Mouse (Mus musculus) cerebellum, adult 11-12 months (tissue): ENCODE measurements at regions not wholly inside any gene's neighbourhood (a gene's known extent, or its start where the extent isn't known, plus 50 kb on each side); places are given as distances from the start of the nearest gene placed in this dataset.

Source experiments
- DNase-seq: peaks from one replicate; pipeline ENCODE4 v3.0.0; 2022

- no peak for DNase-seq
Measured at GRCm38 (mm10) chr1:57574530-57574929, 167.6 kb upstream of the Tyw5 start.

- DNase-seq = no peak
Measured at GRCm38 (mm10) chr1:57576066-57576753, 169.3 kb upstream of the Tyw5 start.

DNA sequence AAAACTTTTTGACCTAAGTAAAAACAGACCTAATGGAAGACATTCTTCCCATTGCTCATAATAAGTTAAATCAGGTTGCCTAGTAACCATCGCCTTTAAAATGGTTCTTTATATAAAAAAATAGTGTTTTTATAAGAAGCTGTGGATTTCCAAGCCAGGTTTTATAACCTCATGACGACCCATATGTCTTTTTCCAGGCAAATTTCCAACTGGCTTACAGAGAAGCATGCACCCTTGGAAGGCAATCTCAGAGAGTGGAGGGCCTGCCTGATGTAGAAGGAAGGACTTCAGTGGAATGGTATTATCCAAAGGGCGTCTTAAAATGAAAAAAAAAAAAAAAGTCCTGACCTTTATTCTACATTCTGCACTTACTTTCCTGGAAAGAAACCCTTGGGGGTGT is 172.2 kb upstream of the Tyw5 start:
- DNase-seq = no peak

DNA sequence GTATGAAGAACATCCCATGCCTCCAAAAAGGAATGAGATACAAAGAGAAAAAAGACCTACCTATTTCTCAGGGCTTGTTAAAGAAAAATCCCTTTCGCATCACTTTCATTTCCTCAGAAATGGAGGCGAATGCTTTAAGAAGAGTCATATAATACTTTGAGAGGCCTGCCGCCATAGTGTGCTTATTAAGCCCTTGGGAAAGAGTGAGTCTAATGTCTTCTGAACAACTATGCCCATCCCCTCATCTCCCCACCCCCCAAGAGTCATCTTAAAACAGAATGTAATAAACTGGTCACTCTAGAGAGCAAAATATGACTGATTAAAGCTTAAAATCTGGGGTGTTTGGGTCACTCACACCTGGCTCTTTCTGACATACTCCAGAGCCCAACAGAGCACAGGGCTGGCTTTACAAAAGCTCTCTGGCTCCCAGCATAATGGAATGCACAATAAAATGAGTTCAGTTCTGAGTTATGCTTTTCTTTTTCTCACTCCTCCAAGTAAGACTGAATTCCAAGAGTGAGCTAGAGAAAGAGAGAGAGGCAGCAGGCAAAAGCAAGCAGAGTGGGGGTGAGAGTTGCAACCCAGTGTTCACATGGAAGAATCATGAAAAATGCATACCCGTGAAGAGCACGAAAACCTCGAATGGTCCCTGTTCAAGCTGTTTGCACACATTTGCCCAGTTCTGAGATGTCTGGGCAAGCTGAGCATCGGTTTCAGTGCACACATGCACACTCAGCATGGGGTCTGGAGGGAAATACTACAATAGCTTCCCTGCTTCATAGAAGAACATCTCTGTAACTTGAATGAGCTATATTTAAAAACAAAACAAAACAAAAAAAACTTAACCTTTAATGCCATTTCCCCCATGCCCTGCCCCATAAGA is 180.0 kb upstream of the Spats2l start:
- no peak for DNase-seq

DNA sequence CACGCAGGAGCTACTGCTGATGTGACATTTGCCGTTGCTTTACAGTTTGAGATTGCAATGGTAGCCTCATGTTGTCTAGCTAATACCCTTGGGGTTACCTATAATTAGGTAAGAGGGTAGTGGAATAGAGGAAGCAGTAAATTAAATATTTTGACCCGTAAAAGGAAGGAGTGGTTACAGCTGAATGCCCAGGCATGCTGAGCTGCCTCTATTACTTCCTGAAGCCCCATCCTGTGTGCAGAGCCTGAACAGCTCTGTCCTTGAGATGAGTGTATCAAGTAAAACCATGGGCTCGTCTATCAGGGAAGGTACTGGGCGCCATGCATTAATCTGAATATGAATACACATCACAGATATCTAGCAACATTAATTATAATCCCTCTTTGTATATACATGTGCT is 179.1 kb upstream of the Spats2l start:
- no peak for DNase-seq

- no peak for DNase-seq
Measured at GRCm38 (mm10) chr1:57600951-57601350, 173.0 kb upstream of the Spats2l start.

- DNase-seq = no peak
Measured at GRCm38 (mm10) chr1:57605525-57605924, 168.4 kb upstream of the Spats2l start.

DNA sequence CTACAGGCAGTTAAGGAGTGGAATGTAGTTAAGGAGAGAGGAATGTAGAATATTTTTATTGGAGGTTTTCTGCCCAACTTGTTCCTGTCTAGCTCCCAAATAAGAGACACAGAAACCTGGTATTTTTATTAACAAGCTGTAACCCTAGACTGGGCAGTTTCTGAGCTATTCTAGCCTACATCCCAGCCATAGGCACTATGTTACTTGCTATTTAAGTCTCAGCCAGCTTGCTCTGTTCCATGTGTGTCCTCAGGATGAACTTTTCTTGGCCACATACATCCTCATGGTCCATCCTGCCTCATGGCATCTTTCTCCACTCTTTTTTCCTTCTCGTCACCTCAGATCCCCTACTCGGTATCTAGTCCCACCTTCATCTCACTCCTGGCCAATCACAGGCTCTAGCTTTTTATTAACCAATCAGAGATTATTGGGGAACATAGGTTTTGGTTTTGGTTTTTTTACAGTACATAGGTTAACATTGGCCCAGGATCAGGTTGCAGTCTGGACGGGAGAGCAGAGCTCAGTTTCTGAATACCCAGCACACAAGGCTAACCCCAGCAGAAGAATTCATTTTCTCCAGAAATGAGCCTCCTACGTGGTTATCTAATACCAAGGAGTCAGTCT is 167.8 kb upstream of the Spats2l start:
- DNase-seq = no peak

GRCm38 (mm10) chr1:57607026-57607425 is 166.9 kb upstream of the Spats2l start:
- DNase-seq = no peak

GRCm38 (mm10) chr1:57607626-57608422 is 166.1 kb upstream of the Spats2l start:
- no peak for DNase-seq

- DNase-seq = no peak
Measured at GRCm38 (mm10) chr1:57608423-57608679, 165.6 kb upstream of the Spats2l start.

GRCm38 (mm10) chr1:57609307-57609706 is 164.7 kb upstream of the Spats2l start:
- no peak for DNase-seq

GRCm38 (mm10) chr1:57612171-57612570 is 161.8 kb upstream of the Spats2l start:
- DNase-seq = no peak

DNA sequence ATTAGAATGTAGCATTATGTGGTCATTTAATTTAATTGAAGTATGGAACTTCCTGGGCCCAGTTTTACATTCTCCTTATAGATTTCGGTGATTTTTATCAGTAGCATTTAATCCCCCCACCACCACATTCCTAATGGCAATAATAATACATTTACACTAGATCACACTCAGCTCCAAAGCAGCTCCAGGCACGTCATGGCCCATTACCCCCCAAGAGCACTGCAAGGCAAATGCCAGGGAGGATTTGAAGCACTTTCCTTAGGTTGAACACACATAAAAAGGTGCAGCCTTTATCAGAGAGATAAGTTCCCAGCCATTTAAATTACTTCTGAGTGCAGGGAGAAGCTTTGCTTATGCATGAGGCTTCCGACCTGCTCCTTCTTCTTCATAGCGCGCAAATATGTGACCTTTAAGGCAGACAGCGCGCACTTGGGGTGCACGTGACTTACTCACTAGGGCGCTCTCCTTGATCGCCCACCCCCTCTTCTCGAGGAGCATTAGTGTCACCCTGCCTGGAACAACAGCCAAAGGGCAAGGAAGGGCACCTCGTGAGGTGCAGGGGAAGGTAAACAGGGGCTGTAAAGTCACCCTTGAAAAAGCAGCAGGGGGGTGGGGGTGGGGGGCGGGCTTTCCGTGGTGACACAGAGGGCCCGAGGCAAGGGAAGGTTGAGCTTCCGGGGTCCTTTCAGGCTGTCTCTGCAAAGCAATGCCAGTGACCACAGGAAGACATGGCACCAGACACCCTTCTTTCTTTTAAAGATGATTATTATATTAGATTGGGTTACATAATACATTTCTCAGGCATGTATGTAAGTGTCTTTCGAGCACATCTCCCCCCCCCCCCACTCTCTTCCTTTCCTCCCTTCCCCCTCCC is 160.8 kb upstream of the Spats2l start:
- DNase-seq = no peak

DNA sequence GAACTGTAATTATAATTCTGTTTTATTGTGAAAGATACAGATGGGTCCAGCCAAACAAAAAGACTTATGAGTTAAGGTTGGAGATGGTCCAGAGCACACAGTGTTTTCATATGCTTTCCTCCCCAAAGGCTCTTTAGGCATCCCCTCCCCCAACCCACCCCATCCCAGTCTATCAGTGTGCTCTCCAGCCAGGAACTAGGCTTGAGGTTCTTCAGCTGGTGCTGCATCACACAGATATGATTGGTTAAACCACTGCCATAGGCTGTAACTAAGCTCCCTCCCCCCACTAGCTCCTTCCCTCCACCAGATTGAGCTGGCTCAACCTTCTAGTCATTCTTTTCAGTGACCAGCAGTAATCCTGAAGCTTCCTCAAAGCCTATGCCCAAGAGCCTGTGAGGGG is 158.8 kb upstream of the Spats2l start:
- DNase-seq = no peak

DNA sequence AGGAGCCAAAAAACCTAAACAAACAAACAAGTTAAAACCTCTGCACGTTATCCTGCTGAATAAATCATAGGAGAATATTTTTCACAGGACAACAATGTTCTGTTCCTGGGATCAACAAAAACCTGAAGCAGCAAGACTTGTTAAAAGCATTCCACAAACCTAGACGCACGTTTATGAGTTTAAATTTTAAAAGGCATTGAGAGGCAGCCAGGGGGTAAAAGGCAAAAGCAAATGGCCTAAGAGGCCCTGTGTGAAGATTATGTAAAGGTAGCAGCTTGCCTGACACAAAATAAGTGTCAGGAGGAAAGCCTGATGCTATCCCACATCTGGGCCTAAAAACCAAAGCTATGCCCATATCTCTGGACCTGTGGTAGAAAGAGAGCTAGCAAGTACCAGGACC is 156.6 kb upstream of the Spats2l start:
- no peak for DNase-seq

DNA sequence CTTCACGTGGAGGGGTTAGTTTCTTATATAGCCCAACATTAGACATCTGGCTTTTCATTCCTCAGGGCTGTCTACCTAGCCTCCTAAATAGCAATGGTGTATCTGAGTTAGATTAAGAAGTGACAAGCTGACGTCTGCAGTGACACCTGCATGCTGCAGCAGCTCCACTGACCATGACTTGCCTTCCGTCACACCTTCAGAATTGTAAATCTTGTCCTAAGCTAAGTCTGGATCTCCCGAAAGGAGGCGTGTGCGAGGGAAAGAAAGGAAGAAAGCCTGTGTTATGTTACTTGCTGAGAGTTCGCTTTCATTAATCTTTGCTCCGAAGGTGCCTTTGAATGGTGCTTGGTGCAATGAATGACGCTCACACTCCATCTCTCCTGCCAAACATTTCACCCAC is 151.4 kb upstream of the Spats2l start:
- DNase-seq = no peak

- no peak for DNase-seq
Measured at GRCm38 (mm10) chr1:57633986-57634385, 140.0 kb upstream of the Spats2l start.

DNA sequence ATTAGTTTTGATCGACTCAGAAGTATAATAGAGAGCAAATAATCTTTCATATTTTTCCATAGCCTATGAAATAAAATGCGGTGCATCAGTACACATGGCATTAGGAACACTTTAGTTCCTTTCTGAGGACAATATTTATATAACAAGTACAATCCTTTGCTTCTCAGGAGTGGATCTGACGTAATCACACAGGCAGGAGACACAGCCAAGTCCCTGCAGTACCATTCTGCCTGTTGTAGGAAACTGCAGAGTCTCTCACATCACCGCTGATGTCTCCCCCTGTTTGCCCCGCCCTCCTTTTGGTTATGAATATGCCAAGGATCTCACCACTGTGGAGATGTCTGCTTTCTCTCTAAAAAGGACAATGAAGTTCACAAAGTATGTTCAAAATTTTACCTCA is 131.8 kb upstream of the Spats2l start:
- DNase-seq = no peak

DNA sequence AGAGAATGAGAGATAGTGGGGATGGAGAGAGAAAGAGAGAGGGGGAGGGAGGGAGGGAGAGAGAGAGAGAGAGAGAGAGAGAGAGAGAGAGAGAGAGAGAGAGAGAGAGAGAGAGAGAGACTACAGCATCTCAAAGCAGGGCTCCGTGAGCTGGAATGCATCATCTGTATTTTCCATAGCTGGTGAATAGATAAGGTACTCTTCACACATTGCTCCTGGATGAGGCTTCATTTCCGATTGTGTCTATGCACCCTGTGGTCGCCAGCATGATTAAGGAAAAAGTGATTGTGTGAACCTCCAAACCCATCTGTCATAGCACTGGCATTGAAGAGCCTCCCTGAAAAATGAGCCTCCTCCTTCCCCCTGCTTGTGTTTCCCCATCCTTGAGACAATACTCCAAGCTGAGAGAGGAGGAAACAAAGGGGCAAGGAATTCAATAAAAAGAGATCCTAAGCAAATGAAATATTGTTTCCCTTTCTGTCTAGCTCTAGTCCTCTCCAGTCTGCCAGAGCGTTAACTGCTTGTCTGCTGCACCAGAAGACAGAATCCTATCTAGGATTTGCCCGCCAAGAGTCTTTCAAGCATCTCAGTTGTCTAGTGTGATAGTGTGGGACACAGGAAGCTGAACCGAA is 130.4 kb upstream of the Spats2l start:
- no peak for DNase-seq

DNA sequence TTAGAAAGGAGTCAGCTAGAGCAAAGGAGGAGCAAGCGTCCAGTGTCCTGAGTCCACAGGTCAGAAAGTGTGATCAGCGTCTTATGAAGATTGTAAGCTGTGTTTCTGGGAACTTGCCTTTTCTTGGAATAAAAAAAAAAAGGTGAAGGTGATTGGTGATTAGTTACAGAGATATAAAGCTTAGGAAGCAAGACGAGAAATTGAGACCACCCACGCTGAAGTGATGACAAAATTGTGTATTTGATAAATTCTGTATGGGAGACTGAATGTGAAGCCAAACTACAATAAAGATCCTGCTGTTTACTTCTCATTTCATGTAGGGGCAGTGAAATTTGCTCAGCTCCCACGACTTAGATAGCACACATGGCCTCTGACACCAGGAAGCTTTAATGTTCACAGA is 109.0 kb upstream of the Spats2l start:
- DNase-seq = no peak

- no peak for DNase-seq
Measured at GRCm38 (mm10) chr1:57665724-57666123, 108.2 kb upstream of the Spats2l start.
